Mouse (Mus musculus) effector memory CD4-positive, alpha-beta T cell, adult 7 months (primary cell): ENCODE measurements around the gene Lrp4. TPM values are rescaled to one million over a fixed set of nuclear protein-coding genes. Genes with fewer than 3 reads are reported as not detected.

ENCODE experiments used
- polyA plus RNA-seq: library from polyadenylated mRNA; unstranded; fragments of 100-300 nt; shearing (Covaris generic); gene quantifications from one replicate; pipeline ENCODE4 v1.2.1, GENCODE M21; 2017

Gene Lrp4
- 0.35 TPM for polyA plus RNA-seq

DNA sequence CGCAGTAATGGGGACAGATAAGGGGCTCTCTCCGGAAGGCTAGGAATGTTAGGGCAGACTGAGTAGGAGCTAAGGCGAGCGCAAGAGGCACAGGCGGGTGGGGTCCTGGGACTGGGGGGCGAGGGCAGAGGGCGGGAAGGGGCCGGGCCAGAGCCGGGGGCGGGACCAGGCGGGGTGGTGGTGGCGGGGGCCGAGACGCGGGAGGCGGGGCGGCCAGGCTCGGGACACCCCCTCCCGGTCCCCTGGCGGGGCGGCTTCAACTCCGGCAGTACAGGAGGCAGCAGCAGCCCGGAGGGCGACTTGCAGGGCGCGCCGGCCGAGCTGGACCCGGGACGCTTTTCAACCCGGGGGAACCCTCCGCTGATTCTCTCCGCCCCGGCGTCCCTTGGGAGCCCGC, at the start of gene Lrp4:
Gene Lrp4 (plus strand): TSS at position 253 of the 397 bp plus-strand sequence.

DNA sequence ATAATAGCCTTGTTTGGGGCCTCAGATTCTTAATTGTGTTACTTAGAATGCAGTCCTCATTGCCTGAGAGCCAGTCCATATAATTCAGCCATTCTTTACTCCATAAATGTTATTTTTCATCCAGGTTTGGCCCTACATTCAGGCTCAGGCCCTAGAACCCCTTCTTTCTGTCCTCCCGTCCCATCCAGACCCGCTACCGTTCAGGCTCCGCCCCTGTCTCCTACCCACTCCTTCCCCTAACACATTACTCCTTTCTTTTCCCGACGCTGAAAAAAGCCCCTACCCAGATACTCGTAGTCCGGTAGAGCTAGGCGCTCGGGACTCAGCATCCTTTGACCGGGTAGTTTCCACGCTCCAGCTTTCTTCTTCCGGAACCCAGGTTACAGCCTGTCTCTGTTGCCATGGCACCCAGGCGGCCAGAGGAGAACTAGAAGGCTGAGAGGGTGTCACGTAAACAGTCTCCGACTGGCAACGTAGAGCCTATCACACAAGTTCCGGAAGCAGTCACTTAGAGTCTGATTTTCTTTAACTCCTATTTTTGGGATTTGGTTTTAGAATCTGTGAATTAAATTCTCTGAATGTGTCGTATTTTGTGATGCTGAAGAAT, 12.9 kb upstream of the Lrp4 start, which contains the start of gene 1110051M20Rik:
Gene 1110051M20Rik (minus strand): TSS at position 419 of the 607 bp plus-strand sequence.

DNA sequence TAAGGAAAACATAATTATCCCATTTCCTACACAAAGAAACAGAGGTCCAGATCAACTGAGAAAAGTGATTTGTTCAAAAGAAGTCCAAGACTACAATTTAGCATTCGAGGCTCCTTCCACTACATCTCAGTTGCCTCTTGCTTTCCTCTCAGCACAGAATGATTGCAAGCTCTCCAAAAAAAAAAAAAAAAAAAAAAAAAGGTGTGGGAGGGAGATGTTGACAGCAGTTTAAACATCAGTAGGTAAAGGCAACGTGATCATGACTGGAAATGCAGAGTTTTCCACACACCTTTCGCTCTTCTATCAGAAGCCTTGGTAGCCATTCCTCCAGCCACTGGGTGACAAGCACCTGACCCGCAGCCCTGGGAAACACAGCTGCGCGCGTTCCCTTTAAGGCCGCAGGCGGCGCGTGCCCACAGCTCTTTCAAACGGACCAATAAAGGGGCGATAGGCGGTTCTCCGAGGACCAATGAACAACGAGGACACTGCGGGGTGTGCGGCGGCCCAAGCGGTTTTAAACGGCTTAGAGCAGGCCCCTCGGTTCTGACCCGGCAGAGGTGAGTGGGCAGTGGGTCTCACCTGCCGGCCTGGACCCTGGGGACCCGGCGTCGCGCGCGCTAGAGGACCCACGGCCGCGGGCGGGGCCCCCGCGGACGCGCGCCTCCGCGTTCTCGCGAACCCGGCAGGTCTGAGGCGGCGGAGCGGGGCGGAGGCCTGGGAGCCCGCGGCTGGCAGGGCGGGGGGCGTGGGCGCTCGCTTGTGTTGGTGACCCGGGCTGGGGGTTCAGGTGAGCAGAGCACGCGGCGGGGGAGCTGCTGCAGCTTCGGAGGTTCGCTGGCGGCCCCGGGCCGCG, 69.2 kb downstream of the Lrp4 start, which contains the start of gene Ckap5:
Gene Ckap5 (plus strand): TSS at position 469 of the 853 bp plus-strand sequence.

Other genes with a start within 250 kb of the Lrp4 start
- gene Ddb2, start 220.5 kb upstream of the Lrp4 start, polyA plus RNA-seq = 84.5 TPM
- gene Pacsin3, start 201.6 kb upstream of the Lrp4 start, polyA plus RNA-seq = 3.8 TPM
- 85.0 TPM for gene Arfgap2, start 192.5 kb upstream of the Lrp4 start, polyA plus RNA-seq
- 16.4 TPM for gene 1110051M20Rik, start 12.8 kb upstream of the Lrp4 start, polyA plus RNA-seq
- gene Ckap5, start 69.3 kb downstream of the Lrp4 start, polyA plus RNA-seq = 27.1 TPM
- gene F2, start 178.9 kb downstream of the Lrp4 start, polyA plus RNA-seq = not detected
- 10.9 TPM for gene Zfp408, start 192.3 kb downstream of the Lrp4 start, polyA plus RNA-seq
- gene Arhgap1, start 192.3 kb downstream of the Lrp4 start, polyA plus RNA-seq = 114 TPM